Mouse (Mus musculus) CH12.LX (cell line): Measurements from ENCODE around the gene Ndufa8. TPM values are rescaled to one million over a fixed set of nuclear protein-coding genes. Genes with fewer than 3 reads are reported as not detected.

Experiments used
- DNase-seq: peaks from one replicate; pipeline ENCODE4 v3.0.0-alpha.2; 2013; ENCODE audit errors: extremely low read depth
- H3K27ac ChIP-seq: 2 replicates; pipeline ENCODE4 v1.5.1; 2012; ENCODE audit warnings: low read depth, mild to moderate bottlenecking, control low read depth, moderate library complexity; ENCODE audit not compliant: insufficient read depth
- H3K27me3 ChIP-seq: replicated peaks from 2 replicates; pipeline ENCODE3; 2012; ENCODE audit warnings: inconsistent platforms
- H3K36me3 ChIP-seq, 2 experiments: replicated peaks in 1 of 2; 2 replicates each; pipeline versions ENCODE3 to v1.6.1; 2012; ENCODE audit warnings: inconsistent platforms in 1 of 2, low read length in 1 of 2, mild to moderate bottlenecking in 1 of 2, mixed read lengths in 1 of 2, moderate library complexity in 1 of 2; ENCODE audit not compliant: control insufficient read depth in 1 of 2, insufficient read depth in 1 of 2
- H3K4me1 ChIP-seq, 2 experiments: 2 replicates each; pipeline ENCODE4 v1.6.1; 2012; ENCODE audit warnings: inconsistent platforms in 1 of 2, moderate library complexity in 1 of 2; ENCODE audit not compliant: insufficient read depth in 2 of 2, control insufficient read depth in 1 of 2
- H3K4me2 ChIP-seq: 2 replicates; pipeline ENCODE4 v1.6.1; 2012; ENCODE audit warnings: low read depth, mild to moderate bottlenecking, control low read depth; ENCODE audit not compliant: poor library complexity, insufficient read depth, severe bottlenecking
- H3K4me3 ChIP-seq, 3 experiments: fragments of 150-350 bp in 1 of 3; sonication (generic) in 1 of 3; replicated peaks in 1 of 3; 2 replicates each; pipeline versions ENCODE3 to v1.5.1; 2011 to 2012; ENCODE audit warnings: low read depth in 2 of 3, low read length in 2 of 3, mild to moderate bottlenecking in 2 of 3, moderate library complexity in 2 of 3, control low read depth in 1 of 3, improper control_type of control experiment in 1 of 3, inconsistent platforms in 1 of 3, mixed read lengths in 1 of 3; ENCODE audit not compliant: poor library complexity in 1 of 3
- H3K79me2 ChIP-seq: replicated peaks from 2 replicates; pipeline ENCODE4 v1.6.1; 2012; ENCODE audit warnings: mild to moderate bottlenecking, moderate library complexity; ENCODE audit not compliant: control insufficient read depth, poor library complexity, insufficient read depth, severe bottlenecking; ENCODE audit errors: extremely low read depth
- H3K9ac ChIP-seq: 2 replicates; pipeline ENCODE4 v1.6.1; 2012; ENCODE audit warnings: low read depth, mild to moderate bottlenecking, control low read depth, moderate library complexity; ENCODE audit not compliant: insufficient read depth
- H3K9me3 ChIP-seq: replicated peaks from 2 replicates; pipeline ENCODE3; 2012; ENCODE audit warnings: low read length, inconsistent platforms, mixed read lengths
- BHLHE40 ChIP-seq: IDR thresholded peaks from 2 replicates; pipeline ENCODE4 v1.6.1; 2011; ENCODE audit warnings: mild to moderate bottlenecking, low read depth, low read length, improper control_type of control experiment
- E2F4 ChIP-seq: IDR thresholded peaks from 2 replicates; pipeline ENCODE4 v1.6.1; 2011; ENCODE audit warnings: low read depth, low read length, improper control_type of control experiment; ENCODE audit not compliant: insufficient replicate concordance
- ETS1 ChIP-seq: conservative IDR thresholded peaks from 2 replicates; pipeline ENCODE4 v1.6.1; 2012; ENCODE audit warnings: low read depth, mild to moderate bottlenecking, inconsistent platforms, low read length, improper control_type of control experiment, moderate library complexity
- IRF4 ChIP-seq: IDR thresholded peaks from 2 replicates; pipeline ENCODE4 v1.6.1; 2014; ENCODE audit warnings: low read depth, mild to moderate bottlenecking, inconsistent platforms, low read length, improper control_type of control experiment
- JUN ChIP-seq: IDR thresholded peaks from 2 replicates; pipeline ENCODE4 v1.6.1; 2011; ENCODE audit warnings: low read depth, mild to moderate bottlenecking, low read length, improper control_type of control experiment, moderate library complexity; ENCODE audit not compliant: insufficient read depth
- JUND ChIP-seq: conservative IDR thresholded peaks from 2 replicates; pipeline ENCODE4 v1.6.1; 2011; ENCODE audit warnings: low read depth, low read length, improper control_type of control experiment
- MAFK ChIP-seq: IDR thresholded peaks from 2 replicates; pipeline ENCODE4 v1.6.1; 2011; ENCODE audit warnings: low read length, improper control_type of control experiment; ENCODE audit not compliant: insufficient replicate concordance
- MEF2A ChIP-seq: IDR thresholded peaks from 2 replicates; pipeline ENCODE4 v1.6.1; 2014; ENCODE audit warnings: low read depth, mild to moderate bottlenecking, inconsistent platforms, low read length, improper control_type of control experiment, borderline replicate concordance
- MXI1 ChIP-seq: IDR thresholded peaks from 2 replicates; pipeline ENCODE4 v1.6.1; 2011; ENCODE audit warnings: mild to moderate bottlenecking, low read depth, low read length, improper control_type of control experiment
- PAX5 ChIP-seq: IDR thresholded peaks from 2 replicates; pipeline ENCODE4 v1.6.1; 2012; ENCODE audit warnings: low read length, inconsistent platforms, mixed read lengths
- POLR2AphosphoS2 ChIP-seq: IDR thresholded peaks from 2 replicates; pipeline ENCODE4 v1.6.1; 2011; ENCODE audit warnings: low read depth, low read length, improper control_type of control experiment
- SIN3A ChIP-seq: IDR thresholded peaks from 2 replicates; pipeline ENCODE4 v1.6.1; 2012; ENCODE audit warnings: low read length, improper control_type of control experiment, inconsistent platforms
- SMC3 ChIP-seq: IDR thresholded peaks from 2 replicates; pipeline ENCODE4 v1.6.1; 2011; ENCODE audit warnings: low read depth, low read length, improper control_type of control experiment
- UBTF ChIP-seq: IDR thresholded peaks from 2 replicates; pipeline ENCODE4 v1.6.1; 2012; ENCODE audit warnings: low read depth, mild to moderate bottlenecking, inconsistent platforms, low read length, improper control_type of control experiment, moderate library complexity
- USF2 ChIP-seq: conservative IDR thresholded peaks from 2 replicates; pipeline ENCODE4 v1.6.1; 2011; ENCODE audit warnings: low read depth, low read length, improper control_type of control experiment
- ZKSCAN1 ChIP-seq: IDR thresholded peaks from 2 replicates; pipeline ENCODE4 v1.6.1; 2012; ENCODE audit warnings: low read depth, inconsistent platforms, low read length, improper control_type of control experiment, borderline replicate concordance
- ZMIZ1 ChIP-seq: IDR thresholded peaks from 2 replicates; pipeline ENCODE4 v1.6.1; 2012; ENCODE audit warnings: low read depth, mild to moderate bottlenecking, inconsistent platforms, low read length, improper control_type of control experiment
- dilution Hi-C: fragments of 300-500 bp; cut with MboI; formaldehyde crosslinking; loops from 2 replicates; pipeline ENCODE4 v1.14.3; 2020; ENCODE audit warnings: low sequenced_read_pairs; ENCODE audit not compliant: extremely low pct_unique_long_range_greater_than_20kb, extremely low pct_ligation_motif_present
- in situ Hi-C: fragments of 300-500 bp; cut with MboI; formaldehyde crosslinking; loops from 3 replicates; pipeline ENCODE4 v1.14.3; 2019; ENCODE audit warnings: low sequenced_read_pairs, low pct_ligation_motif_present, low pct_unique_long_range_greater_than_20kb, mixed read lengths
- polyA plus RNA-seq: library from polyadenylated mRNA; unstranded; fragments of >175 nt; gene quantifications from 2 replicates; pipeline ENCODE4 v1.2.1, GENCODE M21; 2012; ENCODE audit warnings: low read depth; ENCODE audit not compliant: insufficient read length
- total RNA-seq, 2 experiments: library from RNA; depleted of rRNA; stranded (reverse); fragments of 300-350 nt in 1 of 2; fragments of >200 nt in 1 of 2; gene quantifications; 2 replicates each; pipeline ENCODE4 v1.2.3; 2012 to 2014

Ndufa8 gene
- total and polyA plus RNA-seq, 3 experiments, result 111 to 179 (median 119) TPM

- no peak for DNase-seq
- Histone ChIP-seq H3K79me2 (no peaks in the 10 kb centered on the region), H3K4me2 (no peak overlapping the region), H3K27ac (no peak overlapping the region), H3K4me3 (no peak overlapping the region), H3K9me3 (peaks cover 4% of the 10 kb centered on the region), H3K9ac (no peak overlapping the region), H3K4me1 (peaks cover 6 to 23% of the 10 kb centered on the region in 2 experiments), H3K27me3 (peaks cover 10% of the 10 kb centered on the region), H3K36me3 (no peaks in the 10 kb centered on the region)
- dilution Hi-C loops (no loop called here), in situ Hi-C loops (no loop called here)
- no peak for TF ChIP-seq ZKSCAN1
- no peak for TF ChIP-seq IRF4
- no peak for TF ChIP-seq UBTF
- peak; percentile 10; the same call in 1 of the 2 replicates for TF ChIP-seq BHLHE40
- TF ChIP-seq USF2, result no peak
- TF ChIP-seq ZMIZ1, result no peak
- no peak for TF ChIP-seq POLR2AphosphoS2
- TF ChIP-seq MAFK, result 0 out of 2 replicates have a peak, but pooled peaks have one; percentile 6
Observed at GRCm38 (mm10) chr2:35996753-35997152, 52.5 kb downstream of the Ndufa8 start.

DNA sequence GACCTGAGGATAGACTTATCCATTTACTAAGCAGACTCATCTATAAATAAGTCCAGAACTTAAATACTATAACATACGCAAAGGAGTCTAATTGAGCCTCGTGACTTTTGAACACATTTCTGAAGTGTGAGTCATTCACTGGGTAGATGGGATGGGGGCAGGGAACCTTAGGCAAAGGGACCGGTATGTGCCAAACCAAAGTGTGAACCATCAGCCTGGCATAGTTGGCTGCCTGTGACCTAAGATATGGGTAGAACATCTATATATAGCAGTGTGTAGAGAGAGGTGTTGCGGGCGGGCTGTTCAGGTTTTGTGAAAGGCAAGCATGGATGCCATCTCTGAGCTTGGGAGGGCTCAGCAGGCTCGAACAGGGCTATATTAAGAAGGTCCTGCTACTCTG lies 54.9 kb downstream of the Ndufa8 start:
- Histone ChIP-seq H3K9me3 (peaks cover 4% of the 10 kb centered on the region), H3K36me3 (no peaks in the 10 kb centered on the region), H3K4me3 (no peak overlapping the region), H3K4me2 (no peak overlapping the region), H3K27ac (no peak overlapping the region), H3K9ac (no peak overlapping the region), H3K4me1 (peaks cover 6 to 17% of the 10 kb centered on the region in 2 experiments), H3K79me2 (no peaks in the 10 kb centered on the region), H3K27me3 (peaks cover 33% of the 10 kb centered on the region)
- TF ChIP-seq MAFK, result no peak
- no peak for TF ChIP-seq IRF4
- TF ChIP-seq ETS1, result no peak
- TF ChIP-seq ZMIZ1, result no peak
- TF ChIP-seq JUND, result no peak
- TF ChIP-seq MEF2A, result no peak
- no peak for TF ChIP-seq JUN
- TF ChIP-seq E2F4, result no peak
- no peak for TF ChIP-seq BHLHE40
- in situ Hi-C loops, result no loop called here
- dilution Hi-C loops, result no loop called here
- no peak for DNase-seq

- Histone ChIP-seq H3K9me3 (no peaks in the 10 kb centered on the region), H3K4me2 (no peak overlapping the region), H3K36me3 (no peaks in the 10 kb centered on the region), H3K4me1 (peaks cover 6 to 17% of the 10 kb centered on the region in 2 experiments), H3K4me3 (no peak overlapping the region), H3K9ac (no peak overlapping the region), H3K27ac (no peak overlapping the region), H3K27me3 (peaks cover 39% of the 10 kb centered on the region), H3K79me2 (no peaks in the 10 kb centered on the region)
- in situ Hi-C loops (no loop called here), dilution Hi-C loops (no loop called here)
- TF ChIP-seq UBTF (no peak), BHLHE40 (no peak), PAX5 (no peak), MXI1 (no peak), SIN3A (no peak), SMC3 (no peak)
- no peak for DNase-seq
Observed at GRCm38 (mm10) chr2:35993481-35993880, 55.7 kb downstream of the Ndufa8 start.
